Mouse (Mus musculus) cerebellum, adult 11 months (tissue): ENCODE results near the gene Nuak2.

Experiments
- DNase-seq: peaks from one replicate; pipeline ENCODE4 v3.0.0; 2022

The Nuak2 gene

DNA sequence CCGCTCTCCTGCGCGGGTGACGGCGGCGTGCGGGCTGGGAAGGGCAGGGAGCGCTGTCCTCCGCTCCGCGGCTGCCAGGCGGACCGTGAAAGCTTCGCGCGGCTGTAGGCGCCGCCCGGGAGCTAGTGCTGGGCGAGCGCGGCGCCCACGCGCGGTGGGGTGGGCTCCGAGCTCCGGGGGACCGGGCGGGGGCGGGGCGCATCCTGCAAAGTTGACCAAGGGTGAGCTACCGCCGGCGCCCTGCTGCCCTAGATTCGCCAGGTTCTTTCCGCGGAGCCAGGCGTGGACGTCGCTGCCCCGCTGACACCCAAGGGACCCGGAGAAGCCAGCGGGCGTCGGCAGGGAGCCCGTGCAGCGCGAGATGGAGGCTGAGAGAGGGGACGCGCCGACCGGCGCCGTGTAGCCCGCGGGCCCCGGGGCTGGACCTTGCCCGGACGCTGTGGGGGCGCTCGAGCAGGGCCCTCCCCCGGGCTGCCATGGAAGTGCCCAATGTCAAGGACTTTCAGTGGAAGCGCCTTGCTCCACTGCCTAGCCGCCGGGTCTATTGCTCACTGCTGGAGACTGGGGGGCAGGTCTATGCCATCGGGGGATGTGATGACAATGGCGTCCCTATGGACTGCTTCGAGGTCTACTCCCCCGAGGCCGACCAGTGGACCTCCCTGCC lies 17.0 kb upstream of the Nuak2 start:
- DNase-seq = peak; percentile 35

DNA sequence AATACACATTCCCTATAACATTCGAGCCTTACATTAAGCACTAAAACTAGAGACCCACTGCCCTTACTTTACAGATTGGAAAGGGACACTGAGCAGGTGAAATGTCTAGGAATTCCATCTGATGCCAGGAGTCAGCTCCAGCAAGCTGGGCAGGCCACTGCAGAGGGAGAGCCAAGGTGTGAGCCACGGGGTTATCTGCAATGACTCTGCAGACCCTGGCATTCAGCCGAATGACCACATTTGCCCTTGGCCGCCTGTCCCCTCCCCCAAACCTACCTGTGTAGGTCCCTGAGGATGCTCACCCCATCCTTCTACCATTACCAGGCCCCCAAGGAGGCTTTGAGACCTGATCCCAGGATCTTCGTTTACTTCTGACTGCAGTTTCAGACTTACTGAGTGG lies 16.2 kb upstream of the Nuak2 start:
- peak; percentile 32 for DNase-seq

DNA sequence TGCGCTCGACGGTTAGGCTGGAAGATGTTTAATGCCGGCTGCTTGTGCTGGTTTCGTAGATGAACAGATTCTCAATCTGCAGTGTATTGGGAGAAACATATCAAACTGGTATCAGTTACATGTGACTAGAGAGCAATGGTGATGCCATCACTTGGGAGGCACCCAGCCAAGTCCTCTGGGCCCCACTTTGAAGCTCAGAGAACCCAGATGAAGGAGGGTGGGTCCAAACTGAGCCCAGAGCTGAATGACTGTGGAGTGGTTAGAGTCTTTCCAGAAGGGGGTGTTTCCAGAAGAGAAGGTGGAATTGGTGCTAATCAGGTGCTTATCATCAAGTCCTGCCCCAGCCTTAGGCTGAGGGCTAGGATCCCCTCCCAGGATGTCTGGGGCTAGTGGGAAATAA lies 14.7 kb upstream of the Nuak2 start:
- DNase-seq = no peak

DNA sequence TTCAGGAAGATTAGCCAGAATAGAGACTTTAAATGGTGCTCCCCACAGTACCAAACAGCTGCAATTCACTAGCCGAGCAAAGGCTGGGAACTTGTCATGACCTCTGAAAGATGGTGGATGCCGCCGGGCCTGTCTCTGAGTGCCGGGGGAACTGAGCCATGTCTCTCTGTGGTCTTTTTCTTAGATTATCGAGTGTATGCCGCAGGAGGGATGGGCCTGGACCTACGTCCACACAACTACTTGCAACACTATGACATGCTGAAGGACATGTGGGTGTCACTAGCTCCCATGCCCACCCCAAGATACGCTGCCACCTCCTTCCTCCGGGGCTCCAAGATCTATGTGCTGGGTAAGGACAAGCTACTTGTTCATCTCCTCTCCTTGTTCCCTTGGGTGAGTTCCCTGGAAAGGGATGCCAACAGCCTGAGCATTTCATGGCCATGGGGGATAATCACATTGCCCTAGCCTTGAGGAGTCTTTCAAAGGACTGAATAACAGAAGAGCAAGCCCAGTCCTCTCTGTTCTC lies 13.5 kb upstream of the Nuak2 start:
- no peak for DNase-seq

DNA sequence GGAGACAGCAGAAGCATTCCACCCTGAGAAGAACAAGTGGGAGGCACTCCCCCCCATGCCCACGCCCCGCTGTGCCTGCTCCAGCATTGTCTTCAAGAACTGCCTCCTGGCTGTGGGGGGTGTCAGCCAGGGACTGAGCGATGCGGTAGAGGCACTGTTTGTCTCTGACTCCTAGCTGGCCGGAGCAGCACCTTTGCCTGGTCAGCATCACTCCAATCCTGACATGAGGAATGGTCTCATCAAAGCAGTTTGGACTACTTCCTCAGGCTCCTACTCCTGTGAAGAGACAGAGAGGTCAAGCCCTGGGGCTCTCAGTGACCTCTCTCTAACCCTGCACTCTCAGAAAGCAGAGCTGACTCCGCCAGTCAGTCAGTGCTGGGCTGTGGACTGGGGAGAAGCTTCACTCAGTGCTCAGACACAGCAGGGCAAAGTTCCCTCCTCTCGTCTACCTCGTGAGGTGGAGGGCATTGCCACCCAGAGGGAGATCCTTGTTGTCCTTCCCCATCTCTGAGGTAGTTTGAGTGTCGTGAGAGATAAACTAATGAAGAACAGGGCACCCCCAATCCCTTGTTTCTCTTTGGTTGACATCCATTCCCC lies 11.2 kb upstream of the Nuak2 start:
- DNase-seq = no peak

DNA sequence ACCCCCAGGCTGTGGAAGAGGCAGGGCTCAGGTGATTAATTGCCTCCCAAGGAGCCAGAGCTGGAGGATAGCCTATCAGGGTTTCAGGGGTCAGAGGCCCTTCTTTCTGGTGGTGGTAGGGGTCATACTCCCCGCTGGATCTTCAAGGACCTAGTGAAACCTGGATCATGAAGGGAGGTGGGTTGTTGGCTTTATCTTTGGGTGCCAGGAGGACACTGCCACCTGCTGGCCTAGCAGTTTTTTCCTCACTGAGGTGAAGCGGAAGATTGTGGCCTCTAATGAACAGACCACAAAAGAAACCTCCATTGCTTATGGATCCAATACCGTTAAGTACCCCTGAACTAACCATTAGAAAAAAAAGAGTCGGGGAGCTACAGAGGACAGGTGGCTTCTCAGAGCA lies 9.8 kb upstream of the Nuak2 start:
- DNase-seq = peak; percentile 29

DNA sequence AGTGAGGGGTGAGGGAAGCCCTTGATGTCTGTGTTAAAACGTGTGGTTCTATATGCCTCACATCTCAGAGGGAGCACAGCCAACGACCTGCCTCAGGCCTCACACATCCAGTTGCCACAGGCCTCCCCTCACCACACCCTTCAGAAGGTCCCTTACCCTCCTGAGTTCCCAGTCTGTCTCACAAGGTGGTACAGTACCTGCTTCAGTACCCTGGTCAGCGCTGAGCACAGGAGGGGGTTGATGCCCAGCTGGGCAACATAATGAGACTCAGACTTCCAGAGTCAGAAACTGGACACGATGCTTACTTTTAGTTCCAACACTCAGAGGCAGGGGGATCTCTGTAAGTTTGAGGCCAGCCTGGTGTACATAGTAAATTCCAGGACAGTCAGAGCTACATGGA lies 9.1 kb upstream of the Nuak2 start:
- DNase-seq = no peak

DNA sequence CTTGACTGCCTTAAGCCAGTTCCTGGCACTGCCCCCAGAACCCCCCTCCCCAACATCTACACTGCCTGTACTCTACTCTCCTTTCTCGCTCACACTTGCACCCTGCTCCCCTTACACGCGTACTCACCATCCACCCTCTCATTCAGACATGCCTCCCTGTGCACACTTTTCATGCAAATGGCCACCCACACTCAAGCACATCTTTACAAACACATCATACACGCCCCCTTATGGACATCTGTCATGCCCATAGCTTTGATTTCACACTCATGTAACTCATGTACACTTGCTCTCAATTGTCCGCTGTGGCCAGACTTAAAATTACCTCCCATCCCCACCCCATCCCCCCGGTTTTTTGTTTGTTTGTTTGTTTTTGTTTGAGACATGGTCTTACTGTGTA lies 8.0 kb upstream of the Nuak2 start:
- no peak for DNase-seq

DNA sequence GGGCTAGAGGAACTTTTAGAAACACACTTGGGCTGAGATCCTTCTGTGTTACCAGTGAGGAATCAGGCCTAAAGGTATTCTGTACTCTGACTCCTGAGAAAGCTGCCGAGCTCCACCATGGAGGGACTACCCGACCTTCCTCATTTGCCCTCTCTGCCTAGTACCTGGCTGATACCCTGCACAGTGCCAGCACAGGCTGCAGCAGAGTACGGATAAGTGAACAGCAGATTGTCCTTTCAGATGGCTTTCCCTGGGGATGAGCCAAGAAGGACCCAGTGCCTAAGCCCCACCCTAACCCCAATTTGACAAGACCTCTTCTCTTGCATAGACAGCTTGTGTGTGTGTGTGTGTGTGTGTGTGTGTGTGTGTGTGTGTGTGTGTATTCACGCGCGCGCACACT lies 7.3 kb upstream of the Nuak2 start:
- no peak for DNase-seq

DNA sequence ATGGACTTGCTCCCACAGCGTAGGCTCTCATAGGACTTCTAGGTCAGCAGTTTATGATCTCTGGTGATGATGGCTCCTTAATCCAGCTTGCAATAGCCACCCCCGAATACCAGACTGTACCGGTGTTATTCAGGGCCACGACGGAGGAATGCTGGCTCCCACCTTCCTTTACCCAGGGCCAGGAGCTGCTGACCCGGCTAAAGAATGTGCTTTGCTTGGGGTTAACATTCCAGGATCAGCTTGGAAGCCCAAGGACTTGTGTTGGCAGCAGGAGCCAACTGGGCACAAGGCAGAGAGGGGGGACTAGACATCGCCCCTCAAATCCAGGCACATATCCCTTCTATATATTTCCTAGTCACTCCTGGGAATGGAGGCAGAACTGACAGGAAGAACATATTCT lies 5.2 kb upstream of the Nuak2 start:
- no peak for DNase-seq

DNA sequence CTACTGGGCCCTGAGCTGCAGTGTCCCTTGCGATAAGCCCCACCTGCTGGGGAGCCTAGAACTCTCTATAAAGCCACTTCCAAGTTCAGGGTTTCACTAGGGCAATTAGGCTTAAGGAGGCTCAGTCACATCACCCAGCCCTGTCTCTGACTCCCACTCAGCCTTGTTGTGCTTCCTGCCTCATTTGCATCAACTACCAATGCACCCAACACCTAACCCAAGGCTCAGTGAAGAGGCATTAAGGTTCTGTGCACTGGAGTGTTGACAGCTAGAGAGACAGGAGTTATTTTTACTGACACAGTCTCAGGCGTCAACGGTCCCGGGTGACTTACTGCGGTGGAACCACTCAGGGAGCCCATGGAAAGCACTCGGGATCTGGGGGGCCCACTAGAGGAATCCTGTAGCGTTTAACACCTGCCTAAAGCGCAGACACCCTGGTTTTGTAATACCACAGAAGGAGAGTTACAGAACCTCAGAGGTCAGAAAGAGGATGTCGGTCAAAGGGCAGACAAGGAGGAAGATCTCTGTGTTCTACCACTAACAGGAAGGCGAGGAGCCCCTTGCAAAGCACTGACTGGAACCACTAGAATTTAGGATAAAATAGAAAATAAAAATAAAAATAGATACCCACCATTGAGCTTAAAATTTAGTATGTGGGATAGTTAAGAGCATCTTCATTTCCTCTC lies 4.6 kb upstream of the Nuak2 start:
- no peak for DNase-seq

DNA sequence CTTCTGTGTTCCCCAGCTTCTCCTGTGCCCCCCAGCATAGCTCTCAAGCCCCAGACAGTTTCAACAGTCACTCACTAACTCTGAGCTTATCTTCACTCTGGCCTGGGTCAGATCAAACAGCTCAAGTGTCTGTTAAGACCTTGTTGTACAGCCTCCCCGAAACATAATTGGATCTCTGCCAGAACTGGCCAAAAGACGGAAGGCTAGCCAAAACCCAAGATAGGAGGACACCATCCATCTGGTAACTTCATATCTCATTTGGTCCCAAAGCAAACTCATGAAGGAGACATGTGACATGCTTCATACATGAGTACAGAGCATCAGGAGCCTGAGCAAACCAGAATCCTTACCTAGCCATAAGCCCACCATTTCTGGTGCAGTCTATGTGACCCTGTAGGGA lies 3.9 kb upstream of the Nuak2 start:
- no peak for DNase-seq

DNA sequence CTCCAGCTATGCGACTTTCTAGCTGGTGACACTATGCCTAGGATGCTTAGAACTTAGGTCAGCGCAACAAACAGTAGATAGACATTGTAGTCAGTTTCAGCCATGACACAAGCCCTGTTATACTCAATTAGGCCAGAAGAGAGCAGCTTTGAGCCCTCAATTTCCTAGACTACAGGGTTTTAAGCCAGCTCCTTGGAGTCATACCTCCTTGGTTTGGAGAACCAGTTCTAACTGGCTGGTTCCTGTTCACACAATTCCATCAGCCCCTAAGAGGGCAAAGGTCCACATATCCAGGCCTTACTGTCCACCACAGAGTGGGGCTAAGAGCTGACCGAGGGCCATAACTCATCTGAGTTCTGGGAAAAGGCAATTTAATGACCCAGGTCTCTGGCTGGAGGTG lies 3.2 kb upstream of the Nuak2 start:
- DNase-seq = peak; percentile 44

DNA sequence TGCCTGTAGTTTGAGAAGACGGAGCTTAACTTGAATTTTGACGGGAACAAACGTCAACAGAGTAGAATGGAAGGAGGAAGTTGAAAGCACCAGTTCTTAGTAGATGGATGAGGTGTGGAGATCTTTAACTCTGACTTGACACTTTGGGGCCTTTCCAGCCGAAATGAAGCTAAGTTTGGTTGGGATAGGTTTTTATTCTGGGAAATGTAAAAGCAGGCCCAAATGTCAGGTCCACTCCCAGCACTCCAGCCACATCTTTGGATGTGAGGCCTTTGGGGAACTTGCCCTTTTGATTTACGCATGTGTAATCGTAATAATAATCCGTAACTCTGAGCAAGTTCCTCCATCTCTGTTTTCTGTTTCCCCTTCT lies 684 bp downstream of the Nuak2 start:
- DNase-seq = no peak

DNA sequence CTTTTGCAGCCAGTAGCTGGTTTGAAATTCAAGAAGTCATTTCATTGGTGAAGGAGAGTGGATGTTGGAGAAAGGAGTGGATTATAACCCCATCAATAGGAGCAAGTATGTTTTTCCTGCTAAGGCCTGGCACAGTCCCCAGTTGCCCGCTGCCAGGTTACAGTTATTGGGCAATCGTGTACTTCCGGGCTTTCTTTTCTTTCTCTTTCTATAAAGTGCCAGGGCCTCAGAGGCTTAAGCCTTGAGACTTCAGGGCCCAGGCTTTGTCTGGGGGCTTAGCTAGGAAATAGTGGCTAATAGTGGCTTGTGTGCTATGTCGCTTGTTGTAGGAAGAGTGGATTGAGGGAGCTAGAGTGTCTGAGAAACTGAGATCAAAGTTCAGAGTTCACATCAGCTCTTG lies 1.5 kb downstream of the Nuak2 start:
- DNase-seq = no peak

DNA sequence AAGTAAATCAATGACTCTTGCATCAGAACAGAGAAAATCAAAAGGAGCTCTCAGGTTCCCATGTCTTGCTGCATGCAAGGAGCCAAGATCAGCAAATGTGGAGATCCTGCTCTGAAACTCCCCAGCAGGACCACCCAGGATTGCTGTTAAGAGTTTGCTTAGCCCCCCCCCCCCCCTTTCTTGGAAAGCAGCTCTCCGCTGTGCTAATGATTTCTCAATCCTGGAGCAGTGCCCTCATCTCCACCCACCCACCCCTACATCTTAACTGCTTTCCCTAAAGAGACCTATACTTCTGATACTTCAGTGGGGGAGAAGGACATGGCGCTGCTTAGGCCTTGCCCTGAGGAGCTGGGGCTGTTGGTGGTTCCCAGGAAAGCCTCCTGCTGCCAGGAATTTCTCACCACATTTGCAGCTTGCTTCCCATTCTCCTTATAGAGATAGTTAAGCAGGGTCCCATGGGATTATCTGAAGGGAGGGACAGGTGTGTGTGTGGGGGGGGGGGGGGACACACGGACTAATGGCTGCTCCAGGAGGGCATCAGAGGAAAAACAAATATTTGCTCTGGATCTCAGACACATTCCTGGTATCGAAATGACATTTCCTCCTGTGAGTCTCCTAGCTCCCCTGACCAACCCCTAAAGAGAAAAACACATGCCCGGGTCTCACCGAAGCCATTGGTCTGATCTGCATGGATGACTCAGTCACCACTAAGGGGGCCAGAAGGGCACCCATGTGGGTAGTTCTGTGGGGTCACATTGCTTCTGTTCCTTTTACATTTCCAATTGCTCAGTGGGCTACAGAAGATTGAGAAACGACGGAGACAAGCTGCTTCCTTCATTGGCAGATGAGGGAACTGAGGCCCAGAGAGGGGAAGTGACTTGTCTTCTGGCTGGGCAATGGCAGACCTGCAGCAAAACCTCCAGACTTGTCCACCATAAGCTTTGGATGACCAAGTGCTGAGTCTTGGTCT lies 2.3 kb downstream of the Nuak2 start:
- DNase-seq = no peak

DNA sequence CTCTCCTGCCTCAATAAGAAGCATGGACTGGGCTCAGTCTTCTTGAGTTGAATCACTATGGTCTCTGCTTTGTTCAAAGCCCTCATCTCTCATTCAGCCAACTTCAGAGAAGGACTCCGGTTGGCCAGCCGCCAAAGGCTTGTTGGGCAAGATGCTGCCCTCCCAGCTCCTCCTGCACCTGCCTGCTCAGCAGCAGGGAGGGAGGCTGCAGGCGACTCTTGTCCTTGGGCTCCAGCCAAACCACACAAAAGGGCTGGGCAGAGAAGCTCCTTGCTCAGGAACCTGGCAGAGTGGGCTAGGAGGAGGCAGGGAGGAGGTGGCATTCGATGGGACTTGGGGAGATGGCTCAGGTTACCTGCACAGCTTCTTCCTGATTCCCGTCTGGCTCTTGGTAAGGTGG lies 3.3 kb downstream of the Nuak2 start:
- peak; percentile 72 for DNase-seq

DNA sequence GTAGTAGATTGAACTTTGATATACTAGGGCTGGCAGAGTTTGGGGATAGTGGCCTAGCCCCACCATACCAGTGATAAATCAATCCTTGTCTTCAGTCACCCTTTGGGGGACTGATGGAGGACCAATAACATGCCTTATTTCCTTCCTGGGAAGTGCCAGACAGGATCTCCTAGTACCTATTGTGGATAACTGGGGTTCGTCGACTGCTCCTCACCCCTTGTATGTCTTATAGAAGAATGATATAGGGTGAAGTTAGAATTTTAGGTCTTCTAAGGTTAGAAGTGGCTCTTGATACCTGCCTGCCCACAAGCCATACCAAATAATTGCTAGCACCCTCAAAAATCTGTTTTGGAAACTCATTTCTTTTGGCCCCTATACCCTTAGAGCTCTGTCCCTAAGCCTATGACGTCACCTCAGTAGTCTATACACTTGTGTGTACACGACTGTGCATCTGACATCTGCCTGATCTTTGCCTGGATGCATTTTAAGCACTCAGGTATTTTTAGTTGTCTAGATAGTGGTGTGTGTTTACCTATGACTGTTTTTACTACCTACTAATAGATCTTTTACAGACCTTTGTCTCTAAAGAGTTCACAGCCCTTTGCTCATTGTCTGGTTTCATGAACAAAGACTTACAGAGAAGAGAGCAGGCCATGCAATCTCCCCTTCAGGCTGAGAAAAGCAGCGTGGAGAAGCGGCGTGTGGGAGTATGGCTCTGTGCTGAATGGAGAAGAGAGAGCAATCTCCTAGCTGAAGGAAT lies 6.1 kb downstream of the Nuak2 start:
- no peak for DNase-seq

DNA sequence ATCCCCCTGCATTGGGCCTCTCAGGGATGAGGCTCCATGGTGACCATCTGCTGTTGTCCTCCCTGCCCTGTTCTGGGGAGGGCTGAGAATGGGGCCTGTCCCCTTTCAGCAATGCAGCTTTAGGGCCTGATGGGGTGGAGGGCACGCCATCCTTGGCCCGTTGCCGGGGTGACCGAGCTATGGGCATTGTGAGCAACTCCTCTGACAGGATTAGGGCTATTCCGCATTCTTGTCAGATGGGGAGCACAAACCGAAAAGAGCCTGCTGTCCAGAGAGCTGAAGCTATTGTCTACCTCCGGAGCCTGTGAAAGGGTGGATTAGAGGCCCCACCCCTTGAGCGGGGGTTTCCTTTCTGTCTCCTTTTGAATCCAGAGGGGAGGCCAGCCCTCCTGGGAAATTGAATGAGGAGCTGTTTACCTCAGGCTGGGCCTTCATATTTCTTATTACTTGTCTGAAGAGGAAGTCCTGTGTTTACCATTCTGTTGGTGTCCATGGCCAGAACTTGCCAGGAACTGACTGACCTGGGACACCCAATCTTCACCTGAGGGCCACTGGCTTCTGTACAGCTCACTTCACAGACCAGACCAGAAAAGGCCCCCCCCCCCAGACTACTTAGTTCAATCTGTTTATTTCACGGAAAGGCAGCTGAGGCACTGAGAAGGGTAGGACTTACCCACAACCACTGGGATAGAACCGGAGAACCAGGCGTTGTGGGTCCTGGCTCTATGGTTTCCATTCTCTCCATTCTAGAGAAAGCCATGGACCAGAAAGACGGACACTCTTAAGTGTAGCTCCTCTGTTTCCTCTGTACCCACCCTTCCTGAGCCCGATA lies 7.0 kb downstream of the Nuak2 start:
- no peak for DNase-seq

DNA sequence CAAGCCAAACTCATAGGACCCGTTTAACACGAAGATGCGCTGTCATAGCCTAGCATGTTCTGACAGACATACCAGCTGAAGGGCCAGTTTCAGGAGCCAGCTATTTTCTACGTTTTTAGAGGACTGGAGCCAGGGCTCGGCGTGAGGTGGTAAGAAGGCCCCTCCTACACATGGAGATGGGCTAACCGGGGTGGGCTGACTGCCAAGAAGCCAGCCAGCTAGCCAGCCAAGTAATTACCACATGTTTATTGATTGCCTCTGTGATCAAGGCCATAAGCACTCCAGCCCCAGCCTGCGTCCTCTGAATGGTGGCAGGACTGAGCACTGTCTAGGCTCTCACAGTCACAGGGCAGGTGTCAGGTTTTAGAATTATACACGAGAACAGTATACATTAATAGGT lies 10.9 kb downstream of the Nuak2 start:
- DNase-seq = no peak

DNA sequence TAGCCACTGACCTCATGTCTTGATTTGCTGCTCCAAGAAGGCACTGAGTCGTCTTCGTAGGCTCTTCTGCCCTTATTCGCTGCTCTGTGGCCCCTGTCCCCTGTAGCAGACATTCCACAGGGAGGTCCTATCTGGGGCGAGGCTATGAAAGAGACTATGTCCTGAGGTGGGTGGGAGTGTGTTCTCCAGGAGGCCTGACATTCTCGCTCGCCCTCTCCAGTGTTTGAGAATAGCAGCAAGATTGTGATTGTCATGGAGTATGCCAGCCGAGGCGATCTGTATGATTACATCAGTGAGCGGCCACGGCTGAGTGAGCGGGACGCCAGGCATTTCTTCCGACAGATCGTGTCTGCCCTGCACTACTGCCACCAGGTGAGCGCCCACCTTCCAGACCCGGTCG lies 11.6 kb downstream of the Nuak2 start:
- DNase-seq = no peak

DNA sequence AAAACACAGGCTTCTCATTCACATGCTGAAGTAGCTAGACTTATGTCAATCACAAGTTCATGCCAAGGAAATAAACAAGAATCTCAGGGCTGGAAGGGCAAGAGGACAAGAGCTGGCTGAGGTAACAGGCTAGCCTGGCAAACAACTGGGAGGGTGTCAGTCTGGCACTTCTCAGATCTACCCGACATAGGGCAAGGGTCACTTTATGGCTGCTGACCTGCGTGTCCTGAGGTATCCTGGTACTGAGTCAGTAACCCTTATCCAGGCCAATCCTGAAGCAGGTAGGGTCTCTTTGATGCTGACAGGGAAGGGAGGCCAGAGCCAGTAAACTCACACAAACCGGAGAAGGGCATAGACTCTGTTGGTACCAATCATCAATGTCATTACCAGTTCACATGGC lies 12.6 kb downstream of the Nuak2 start:
- no peak for DNase-seq
